Mouse (Mus musculus) erythroblast, embryonic 14.5 days (primary cell): ENCODE measurements around the gene Ccdc124. TPM values are rescaled to one million over a fixed set of nuclear protein-coding genes. Genes with fewer than 3 reads are reported as not detected.

Experiments
- H3K27me3 ChIP-seq: 2 replicates; pipeline ENCODE4 v1.6.1; 2012; ENCODE audit warnings: inconsistent platforms; ENCODE audit not compliant: control insufficient read depth
- H3K36me3 ChIP-seq: 2 replicates; pipeline ENCODE4 v1.6.1; 2012; ENCODE audit warnings: mild to moderate bottlenecking, inconsistent platforms; ENCODE audit not compliant: control insufficient read depth
- H3K4me1 ChIP-seq: 2 replicates; pipeline ENCODE4 v1.6.1; 2012; ENCODE audit warnings: inconsistent platforms; ENCODE audit not compliant: control insufficient read depth
- H3K4me3 ChIP-seq: replicated peaks from 2 replicates; pipeline ENCODE3; 2012; ENCODE audit warnings: moderate library complexity, mild to moderate bottlenecking, inconsistent platforms
- H3K9me3 ChIP-seq: 2 replicates; pipeline ENCODE4 v1.6.1; 2012; ENCODE audit warnings: low read length, inconsistent platforms, mixed read lengths; ENCODE audit not compliant: control insufficient read depth
- GATA1 ChIP-seq: IDR thresholded peaks from 2 replicates; pipeline ENCODE4 v1.6.1; 2012; ENCODE audit warnings: low read length, inconsistent platforms, mixed read lengths
- TAL1 ChIP-seq: IDR thresholded peaks from 3 replicates; pipeline ENCODE4 v1.6.1; 2012; ENCODE audit warnings: low read length, inconsistent platforms, mixed read lengths
- polyA plus RNA-seq: library from polyadenylated mRNA; stranded (reverse); fragments of >175 nt; gene quantifications from 2 replicates; pipeline ENCODE4 v1.2.3, GENCODE M21; 2012

Ccdc124 gene
- polyA plus RNA-seq, 1 experiment, result 38.8 TPM

DNA sequence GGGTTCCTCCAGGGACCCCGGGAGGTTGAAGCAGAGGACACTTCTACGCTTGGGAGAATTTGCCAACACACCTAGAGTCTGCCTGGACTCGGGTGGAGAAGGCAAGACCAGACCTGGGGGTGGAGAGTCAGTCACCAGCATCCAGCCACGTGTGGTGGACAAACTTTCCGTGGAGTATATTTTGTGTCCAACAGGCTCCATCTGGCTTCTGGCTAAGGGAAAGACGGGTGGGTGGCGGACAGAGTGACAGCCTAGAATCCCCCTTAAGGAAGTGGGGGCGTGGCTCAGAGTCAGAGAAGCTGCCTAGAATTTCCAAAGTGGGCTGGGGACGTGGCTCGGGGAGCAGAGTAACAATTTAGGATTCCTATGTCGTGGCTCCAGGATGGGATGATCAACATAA lies 51.7 kb downstream of the Ccdc124 start:
- no peak for TF ChIP-seq GATA1
- TF ChIP-seq TAL1, result no peak

DNA sequence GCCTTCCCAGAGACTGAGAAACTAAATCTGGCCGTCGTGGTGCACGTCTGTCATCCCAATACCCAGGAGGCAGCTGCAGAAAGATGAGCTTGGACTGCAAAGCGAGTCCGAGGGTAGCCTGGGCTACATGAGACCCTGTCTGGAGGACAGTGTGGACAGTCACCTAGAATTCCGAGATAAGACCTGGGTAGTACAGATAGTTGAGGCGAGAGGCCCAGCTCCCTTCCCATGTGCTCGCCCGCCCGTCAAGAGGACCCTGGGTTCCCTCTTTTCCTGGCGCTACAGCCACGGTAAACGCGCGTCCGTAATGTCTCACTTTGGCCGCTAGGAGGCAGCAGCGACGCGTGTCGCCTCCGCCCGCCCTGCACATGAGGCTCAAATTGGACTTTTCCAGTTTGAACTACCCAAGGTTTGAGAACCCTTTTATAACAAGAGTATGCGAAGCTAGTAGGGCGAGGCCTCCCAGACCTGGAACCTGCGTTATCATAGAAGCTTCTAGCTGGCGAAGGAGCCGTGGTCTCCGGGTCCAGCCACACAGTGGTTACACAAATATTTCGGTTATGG lies 52.3 kb downstream of the Ccdc124 start:
- TF ChIP-seq TAL1 (no peak), GATA1 (no peak)
- Histone ChIP-seq H3K4me3 (no peak overlapping the region), H3K9me3 (peaks cover 4% of the 10 kb centered on the region), H3K36me3 (no peaks in the 10 kb centered on the region), H3K4me1 (peaks cover 47% of the 10 kb centered on the region), H3K27me3 (peaks cover 35% of the 10 kb centered on the region)

More for the DNA sequence above, 51.7 kb downstream of the Ccdc124 start:
- Histone ChIP-seq H3K36me3 (no peaks in the 10 kb centered on the region), H3K27me3 (peaks cover 32% of the 10 kb centered on the region), H3K9me3 (peaks cover 7% of the 10 kb centered on the region), H3K4me3 (no peak overlapping the region), H3K4me1 (peaks cover 42% of the 10 kb centered on the region)

DNA sequence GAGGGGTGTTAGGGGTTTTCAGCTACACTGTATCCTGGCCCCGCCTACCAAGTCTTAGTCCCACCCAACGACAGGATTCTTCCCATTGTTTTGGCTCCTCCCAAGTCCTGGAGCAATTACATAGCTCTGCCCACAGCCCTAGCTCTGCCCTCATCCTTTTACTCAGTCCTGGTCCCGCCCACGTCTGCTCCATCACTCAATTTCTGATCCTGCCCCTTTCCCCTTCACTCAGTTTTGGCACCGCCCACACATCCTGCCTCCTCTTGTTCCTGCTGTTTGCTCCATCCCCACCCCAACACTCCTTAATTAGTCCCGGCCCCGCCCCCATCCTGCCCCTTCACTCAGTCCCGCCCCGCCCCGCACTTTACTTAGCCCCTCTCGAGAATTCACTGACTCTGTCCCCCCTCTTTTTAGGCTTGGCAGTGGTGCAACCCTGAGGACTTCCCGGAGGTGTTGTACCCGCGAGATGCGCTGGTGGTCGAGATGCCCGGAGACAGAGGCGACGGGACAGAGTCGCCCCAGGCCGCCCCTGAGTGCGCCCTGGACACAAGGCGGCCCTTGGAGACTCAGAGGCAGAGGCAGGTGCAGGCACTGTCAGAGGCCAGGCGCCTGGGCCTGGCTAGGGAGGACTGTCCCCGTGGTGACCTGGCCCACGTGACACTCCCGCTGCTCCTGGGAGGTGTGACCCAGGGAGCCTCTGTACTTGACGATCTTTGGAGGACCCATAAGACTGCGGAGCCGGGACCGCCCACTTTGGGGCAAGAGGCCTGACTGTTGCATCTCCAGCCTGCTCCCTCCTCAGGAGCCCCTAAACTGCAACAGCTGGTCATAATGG lies 53.4 kb downstream of the Ccdc124 start:
- Histone ChIP-seq H3K4me3 (no peak overlapping the region), H3K27me3 (peaks cover 27% of the 10 kb centered on the region), H3K4me1 (peaks cover 56% of the 10 kb centered on the region), H3K36me3 (no peaks in the 10 kb centered on the region), H3K9me3 (peaks cover 4% of the 10 kb centered on the region)
- no peak for TF ChIP-seq TAL1
- no peak for TF ChIP-seq GATA1

Other genes starting within 250 kb of the Ccdc124 start
- gene Gdf15, start 241.5 kb downstream of the Ccdc124 start, polyA plus RNA-seq, result 0.13 TPM in 1 of 2 replicates, not detected in the other
- 0.29 and 0.32 TPM in 2 replicates for gene Pgpep1, start 213.5 kb downstream of the Ccdc124 start, polyA plus RNA-seq
- gene Lsm4, start 200.7 kb downstream of the Ccdc124 start, polyA plus RNA-seq, result 70.4 and 88.0 TPM in 2 replicates
- gene Jund, start 175.0 kb downstream of the Ccdc124 start, polyA plus RNA-seq, result 816 and 971 TPM in 2 replicates
- 0.02 TPM in 1 of 2 replicates, not detected in the other for gene Iqcn, start 170.5 kb downstream of the Ccdc124 start, polyA plus RNA-seq
- gene Gm3336, start 155.4 kb downstream of the Ccdc124 start, polyA plus RNA-seq, result not detected in 2 replicates
- 0.02 TPM in 1 of 2 replicates, not detected in the other for gene Pde4c, start 150.2 kb downstream of the Ccdc124 start, polyA plus RNA-seq
- gene Rab3a, start 119.3 kb downstream of the Ccdc124 start, polyA plus RNA-seq, result 0.30 and 0.59 TPM in 2 replicates
- 11.4 and 15.6 TPM in 2 replicates for gene Mpv17l2, start 113.0 kb downstream of the Ccdc124 start, polyA plus RNA-seq
- 3.8 and 4.9 TPM in 2 replicates for gene Pik3r2, start 97.2 kb downstream of the Ccdc124 start, polyA plus RNA-seq
- gene Mast3, start 68.9 kb downstream of the Ccdc124 start, polyA plus RNA-seq, result 3.7 and 4.8 TPM in 2 replicates
- gene Il12rb1, start 65.5 kb downstream of the Ccdc124 start, polyA plus RNA-seq, result 0.03 TPM in 1 of 2 replicates, not detected in the other
- gene Arrdc2, start 34.2 kb downstream of the Ccdc124 start, polyA plus RNA-seq, result 28.7 and 50.4 TPM in 2 replicates
- gene Kcnn1, start 10.7 kb downstream of the Ccdc124 start, polyA plus RNA-seq, result 0.16 and 0.21 TPM in 2 replicates
- gene Slc5a5, start 18.8 kb upstream of the Ccdc124 start, polyA plus RNA-seq, result 0.03 and 0.06 TPM in 2 replicates
- 441 and 685 TPM in 2 replicates for gene Rpl18a, start 23.5 kb upstream of the Ccdc124 start, polyA plus RNA-seq
- 3.0 and 3.3 TPM in 2 replicates for gene Map1s, start 32.0 kb upstream of the Ccdc124 start, polyA plus RNA-seq